Mouse (Mus musculus): ENCODE measurements at regions not wholly inside any gene's neighbourhood (a gene's known extent, or its start where the extent isn't known, plus 50 kb on each side); places are given as distances from the start of the nearest gene placed in this dataset.

GRCm38 (mm10) chr2:92525628-92526027 lies 65.3 kb upstream of the Slc35c1 start:
- in situ Hi-C loops (cut with MboI; ENCODE audit: low pct_ligation_motif_present, low pct_unique_long_range_greater_than_20kb, low sequenced_read_pairs) = no loop called here
- H3K27me3 ChIP-seq (replicated peaks) = peaks cover 88% of the 10 kb centered on the region

GRCm38 (mm10) chr2:92525062-92525623 lies 64.8 kb upstream of the Slc35c1 start:
- Histone ChIP-seq H3K27ac (ENCODE audit: insufficient read depth, low read depth) (no peak overlapping the region), H3K27me3 (replicated peaks) (peaks cover 84% of the 10 kb centered on the region), H3K9me3 (replicated peaks; ENCODE audit: low read length) (no peaks in the 10 kb centered on the region), H3K9ac (ENCODE audit: insufficient read depth, low read depth) (no peak overlapping the region), H3K4me3 (replicated peaks in 1 of 3; ENCODE audit: low read depth in 2 of 3, low read length in 2 of 3, poor library complexity in 1 of 3) (no peak overlapping the region), H3K79me2 (replicated peaks; ENCODE audit: control insufficient read depth, extremely low read depth, insufficient read depth, poor library complexity, severe bottlenecking) (no peaks in the 10 kb centered on the region), H3K4me2 (ENCODE audit: insufficient read depth, low read depth, poor library complexity, severe bottlenecking) (no peak overlapping the region), H3K36me3 (replicated peaks in 1 of 2; ENCODE audit: control insufficient read depth in 1 of 2, insufficient read depth in 1 of 2, low read length in 1 of 2) (no peaks in the 10 kb centered on the region), H3K4me1 (ENCODE audit: control insufficient read depth in 1 of 2, insufficient read depth in 2 of 2) (peaks cover 0 to 2% of the 10 kb centered on the region in 2 experiments; a peak in 1 of 4 replicates)
- in situ Hi-C loops (cut with MboI; ENCODE audit: low pct_ligation_motif_present, low pct_unique_long_range_greater_than_20kb, low sequenced_read_pairs) (no loop called here), dilution Hi-C loops (cut with MboI; ENCODE audit: extremely low pct_ligation_motif_present, extremely low pct_unique_long_range_greater_than_20kb, low sequenced_read_pairs) (no loop called here)
- TF ChIP-seq SMC3 (IDR thresholded peaks at IDR 0.05; ENCODE audit: low read depth, low read length) = no peak
- TF ChIP-seq NELFE (IDR thresholded peaks at IDR 0.05; ENCODE audit: low read depth, low read length) = no peak
- no peak for TF ChIP-seq ZKSCAN1 (IDR thresholded peaks at IDR 0.05; ENCODE audit: borderline replicate concordance, low read depth, low read length)
- no peak for TF ChIP-seq ETS1 (conservative IDR thresholded peaks at IDR 0.05; ENCODE audit: low read depth, low read length)
- no peak for TF ChIP-seq RAD21 (IDR thresholded peaks at IDR 0.05; ENCODE audit: low read depth, low read length)
- TF ChIP-seq CHD1 (IDR thresholded peaks at IDR 0.05; ENCODE audit: low read depth, low read length) = no peak
- DNase-seq (ENCODE audit: extremely low read depth) = no peak

More at GRCm38 (mm10) chr2:92525628-92526027, 65.3 kb upstream of the Slc35c1 start:
- Histone ChIP-seq H3K4me2 (ENCODE audit: insufficient read depth, low read depth, poor library complexity, severe bottlenecking) (no peak overlapping the region), H3K4me3 (replicated peaks in 1 of 3; ENCODE audit: low read depth in 2 of 3, low read length in 2 of 3, poor library complexity in 1 of 3) (no peak overlapping the region), H3K9me3 (replicated peaks; ENCODE audit: low read length) (peaks cover under 1% of the 10 kb centered on the region), H3K36me3 (replicated peaks in 1 of 2; ENCODE audit: control insufficient read depth in 1 of 2, insufficient read depth in 1 of 2, low read length in 1 of 2) (no peaks in the 10 kb centered on the region), H3K4me1 (ENCODE audit: control insufficient read depth in 1 of 2, insufficient read depth in 2 of 2) (peaks cover 0 to 2% of the 10 kb centered on the region in 2 experiments; a peak in 1 of 4 replicates), H3K27ac (ENCODE audit: insufficient read depth, low read depth) (no peak overlapping the region), H3K79me2 (replicated peaks; ENCODE audit: control insufficient read depth, extremely low read depth, insufficient read depth, poor library complexity, severe bottlenecking) (no peaks in the 10 kb centered on the region), H3K9ac (ENCODE audit: insufficient read depth, low read depth) (no peak overlapping the region)
- no peak for TF ChIP-seq UBTF (IDR thresholded peaks at IDR 0.05; ENCODE audit: low read depth, low read length)
- no peak for DNase-seq (ENCODE audit: extremely low read depth)
- dilution Hi-C loops (cut with MboI; ENCODE audit: extremely low pct_ligation_motif_present, extremely low pct_unique_long_range_greater_than_20kb, low sequenced_read_pairs) = no loop called here

- in situ Hi-C loops (cut with MboI; ENCODE audit: low pct_ligation_motif_present, low pct_unique_long_range_greater_than_20kb, low sequenced_read_pairs) = no loop called here
- TF ChIP-seq MEF2A (IDR thresholded peaks at IDR 0.05; ENCODE audit: borderline replicate concordance, low read depth, low read length) (no peak), USF2 (conservative IDR thresholded peaks at IDR 0.05; ENCODE audit: low read depth, low read length) (no peak), RAD21 (IDR thresholded peaks at IDR 0.05; ENCODE audit: low read depth, low read length) (no peak), EP300 (IDR thresholded peaks at IDR 0.05; ENCODE audit: low read length) (no peak), ZC3H11A (IDR thresholded peaks at IDR 0.05; ENCODE audit: low read depth, low read length) (no peak), NRF1 (IDR thresholded peaks at IDR 0.05; ENCODE audit: low read depth, low read length) (no peak), UBTF (IDR thresholded peaks at IDR 0.05; ENCODE audit: low read depth, low read length) (no peak), NELFE (IDR thresholded peaks at IDR 0.05; ENCODE audit: low read depth, low read length) (no peak), JUN (IDR thresholded peaks at IDR 0.05; ENCODE audit: insufficient read depth, low read depth, low read length) (no peak), SMC3 (IDR thresholded peaks at IDR 0.05; ENCODE audit: low read depth, low read length) (no peak), CTCF (conservative IDR thresholded peaks at IDR 0.05 in 1 of 2, IDR thresholded peaks at IDR 0.05 in 1 of 2; ENCODE audit: low read depth in 2 of 2, low read length in 2 of 2) (no peak), USF1 (IDR thresholded peaks at IDR 0.05; ENCODE audit: low read depth, low read length) (no peak), RCOR1 (conservative IDR thresholded peaks at IDR 0.05; ENCODE audit: low read depth, low read length) (no peak)
- Histone ChIP-seq H3K27me3 (replicated peaks) (peaks cover 87% of the 10 kb centered on the region), H3K4me1 (ENCODE audit: control insufficient read depth in 1 of 2, insufficient read depth in 2 of 2) (no peaks in the 10 kb centered on the region), H3K9me3 (replicated peaks; ENCODE audit: low read length) (no peaks in the 10 kb centered on the region), H3K79me2 (replicated peaks; ENCODE audit: control insufficient read depth, extremely low read depth, insufficient read depth, poor library complexity, severe bottlenecking) (no peaks in the 10 kb centered on the region), H3K4me2 (ENCODE audit: insufficient read depth, low read depth, poor library complexity, severe bottlenecking) (no peak overlapping the region), H3K9ac (ENCODE audit: insufficient read depth, low read depth) (no peak overlapping the region), H3K27ac (ENCODE audit: insufficient read depth, low read depth) (no peak overlapping the region), H3K36me3 (replicated peaks in 1 of 2; ENCODE audit: control insufficient read depth in 1 of 2, insufficient read depth in 1 of 2, low read length in 1 of 2) (no peaks in the 10 kb centered on the region), H3K4me3 (replicated peaks in 1 of 3; ENCODE audit: low read depth in 2 of 3, low read length in 2 of 3, poor library complexity in 1 of 3) (no peak overlapping the region)
- no peak for DNase-seq (ENCODE audit: extremely low read depth)
- dilution Hi-C loops (cut with MboI; ENCODE audit: extremely low pct_ligation_motif_present, extremely low pct_unique_long_range_greater_than_20kb, low sequenced_read_pairs) = no loop called here
Measured at GRCm38 (mm10) chr2:92524346-92524905, 64.1 kb upstream of the Slc35c1 start.

Data from CH12.LX (cell line).